Mouse (Mus musculus): Measurements from ENCODE around the gene Ccnt2. TPM values are rescaled to one million over a fixed set of nuclear protein-coding genes. Genes with fewer than 3 reads are reported as not detected.
"Not testable (repeated sequence)": the region's sequence is repeated elsewhere in the genome, so short reads cannot be mapped to it uniquely, and the experiment has no call there.

The Ccnt2 gene
- total RNA-seq (2022): 10 to 100 TPM; 17.8 to 24.1 (median 22.8) TPM

DNA sequence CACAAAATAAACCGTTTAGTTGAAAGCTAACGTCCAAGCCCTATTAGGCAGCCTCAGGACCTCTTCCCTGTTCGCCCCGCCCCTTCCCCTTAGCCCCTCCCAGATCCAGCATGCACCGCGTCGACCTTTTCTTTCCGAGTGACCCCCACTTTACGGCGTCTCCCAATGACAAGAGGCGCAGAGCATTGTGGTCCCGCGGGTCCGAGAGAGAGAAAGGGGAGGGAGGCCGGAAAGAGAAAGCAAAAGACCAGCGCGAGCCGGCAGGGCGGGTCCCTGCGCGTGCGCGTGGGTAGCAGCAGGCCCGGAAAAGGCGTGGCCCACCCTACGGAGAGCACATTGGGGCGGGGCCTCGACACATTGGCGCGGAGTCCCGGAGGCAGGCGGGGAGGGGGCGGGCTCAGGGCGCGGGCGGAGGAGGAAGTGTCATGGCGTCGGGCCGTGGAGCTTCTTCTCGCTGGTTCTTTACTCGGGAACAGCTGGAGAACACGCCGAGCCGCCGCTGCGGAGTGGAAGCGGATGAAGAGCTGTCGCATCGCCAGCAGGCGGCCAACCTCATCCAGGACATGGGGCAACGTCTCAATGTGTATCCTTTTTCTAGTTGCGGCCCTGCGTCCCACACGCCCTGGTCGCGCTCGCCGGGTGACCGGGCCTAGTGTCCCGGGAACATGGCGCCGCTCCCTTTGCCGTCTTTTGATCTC, at the start of gene Ccnt2:
TSS of gene Ccnt2 (plus strand) at position 362 of the 698 bp plus-strand sequence.
- peak; percentile 99 for DNase-seq (ENCODE audit: low spot score)

- no peak for DNase-seq (ENCODE audit: low spot score)
Measured at GRCm38 (mm10) chr1:127729096-127729495, 44.9 kb upstream of the Ccnt2 start, which contains the start of gene Acmsd. TSS of gene Acmsd (plus strand) at chr1:127729413.

- DNase-seq (ENCODE audit: low spot score): no peak
Measured at GRCm38 (mm10) chr1:127731086-127731485, 42.9 kb upstream of the Ccnt2 start.

GRCm38 (mm10) chr1:127732435-127732834, 41.5 kb upstream of the Ccnt2 start:
- no peak for DNase-seq (ENCODE audit: low spot score)

GRCm38 (mm10) chr1:127732841-127733240, 41.1 kb upstream of the Ccnt2 start:
- DNase-seq (ENCODE audit: low spot score): no peak

- no peak for DNase-seq (ENCODE audit: low spot score)
Measured at GRCm38 (mm10) chr1:127735356-127735755, 38.6 kb upstream of the Ccnt2 start.

DNA sequence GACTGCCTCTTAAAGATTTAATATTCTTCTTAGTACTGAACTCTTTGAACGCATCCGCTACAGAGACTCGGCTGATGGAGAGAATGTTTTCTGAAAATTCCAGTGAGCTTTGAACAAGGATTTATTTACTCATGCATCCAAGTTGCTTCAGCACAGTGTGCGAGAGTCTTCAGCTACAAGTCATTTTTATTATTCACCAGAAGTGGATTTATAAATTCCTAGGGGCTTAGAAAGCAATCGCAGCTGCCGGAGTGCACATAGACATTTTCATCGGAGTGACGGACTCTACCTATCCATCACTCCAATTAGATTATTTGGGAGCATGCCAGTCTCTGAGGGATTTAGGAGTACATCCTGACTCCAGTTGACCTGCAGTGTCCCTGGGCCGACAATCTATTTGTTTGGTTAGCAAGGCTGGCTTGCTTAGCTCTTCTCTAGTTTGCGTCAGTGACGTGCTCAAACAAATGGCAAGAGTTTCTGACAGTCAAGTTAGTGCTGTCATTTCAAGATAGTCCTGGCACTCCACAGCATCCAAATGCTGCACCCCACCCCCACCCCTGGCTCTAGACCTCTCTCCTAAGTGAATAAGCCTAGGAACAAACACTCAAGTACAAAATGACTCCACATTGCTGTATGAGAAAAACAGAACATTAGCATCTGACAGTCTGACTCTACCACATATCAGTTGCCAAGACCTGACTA, 23.4 kb upstream of the Ccnt2 start:
- DNase-seq (ENCODE audit: low spot score): no peak

DNA sequence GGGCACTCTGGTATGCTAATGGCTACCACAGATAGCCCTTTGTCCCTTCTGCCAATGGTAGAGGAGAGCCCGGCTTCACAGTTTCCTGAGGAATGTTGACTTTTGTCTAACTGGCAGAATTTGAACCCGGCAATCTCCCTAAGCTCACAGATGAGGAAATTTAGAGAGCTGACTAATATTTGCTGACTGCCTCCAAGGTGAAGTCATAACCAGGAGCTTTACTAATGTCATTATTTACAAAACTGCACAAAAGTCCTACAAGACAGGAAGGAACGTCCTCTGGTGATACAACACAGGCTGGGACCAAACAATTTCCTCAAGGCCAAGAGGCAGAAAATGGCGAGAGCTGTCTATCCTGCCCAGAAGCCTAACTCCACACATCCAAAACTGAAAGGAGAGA, 18.2 kb upstream of the Ccnt2 start:
- DNase-seq (ENCODE audit: low spot score): no peak

DNA sequence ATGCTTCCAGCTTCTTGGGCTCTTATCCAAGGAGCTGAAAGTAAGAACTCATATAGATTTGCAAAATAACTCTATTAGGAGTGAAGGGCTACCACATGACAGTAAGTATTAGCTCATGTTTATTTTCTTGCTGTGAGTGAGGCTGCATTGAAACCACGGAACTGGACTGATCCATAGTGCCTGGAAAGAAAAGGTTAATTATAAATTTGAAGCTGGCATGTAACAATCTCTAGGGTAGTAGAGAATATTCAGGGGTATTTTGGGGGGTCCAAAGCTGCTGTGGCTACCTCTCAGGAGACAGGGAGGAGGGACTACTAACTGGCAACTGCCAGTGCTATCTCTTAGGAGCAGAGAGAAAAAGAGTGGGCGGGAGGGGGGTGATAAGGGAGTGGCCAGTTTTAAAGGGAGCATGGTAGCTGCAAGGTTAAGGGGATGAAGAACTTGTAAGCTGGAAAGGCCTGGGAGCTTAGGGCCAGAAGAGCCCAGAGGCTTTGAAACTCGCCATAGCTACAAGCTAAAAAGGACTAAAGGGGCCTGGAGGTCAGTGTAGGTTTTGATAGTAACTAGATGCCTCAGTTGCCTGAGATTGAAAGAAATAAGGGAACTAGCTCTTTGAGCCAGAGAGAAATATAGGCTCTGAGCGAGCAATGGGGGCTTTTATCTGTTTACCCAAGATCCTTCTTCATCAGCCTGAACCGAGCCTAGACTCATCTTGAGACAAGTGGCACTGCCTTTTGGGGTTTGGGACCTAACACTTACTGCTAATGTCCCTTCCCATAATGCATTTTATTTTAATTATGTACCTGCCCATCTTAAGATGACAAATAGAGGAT, 17.4 kb upstream of the Ccnt2 start:
- no peak for DNase-seq (ENCODE audit: low spot score)

DNA sequence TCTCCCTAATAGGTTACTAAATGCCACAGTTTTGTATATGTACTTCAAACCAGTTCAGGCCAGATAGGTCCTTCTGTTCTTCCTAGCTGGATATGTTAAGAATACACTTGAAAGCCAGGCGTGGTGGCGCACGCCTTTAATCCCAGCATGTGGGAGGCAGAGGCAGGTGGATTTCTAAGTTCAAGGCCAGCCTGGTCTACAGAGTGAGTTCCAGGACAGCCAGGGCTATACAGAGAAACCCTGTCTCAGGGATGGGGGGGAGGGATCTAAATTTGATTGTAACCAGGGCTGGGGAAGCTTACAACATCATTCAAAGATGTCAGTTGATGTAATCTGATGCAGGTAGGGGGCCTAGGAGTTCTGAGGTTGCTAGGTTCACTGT, 16.8 kb upstream of the Ccnt2 start:
- DNase-seq (ENCODE audit: low spot score): not testable (repeated sequence)

DNA sequence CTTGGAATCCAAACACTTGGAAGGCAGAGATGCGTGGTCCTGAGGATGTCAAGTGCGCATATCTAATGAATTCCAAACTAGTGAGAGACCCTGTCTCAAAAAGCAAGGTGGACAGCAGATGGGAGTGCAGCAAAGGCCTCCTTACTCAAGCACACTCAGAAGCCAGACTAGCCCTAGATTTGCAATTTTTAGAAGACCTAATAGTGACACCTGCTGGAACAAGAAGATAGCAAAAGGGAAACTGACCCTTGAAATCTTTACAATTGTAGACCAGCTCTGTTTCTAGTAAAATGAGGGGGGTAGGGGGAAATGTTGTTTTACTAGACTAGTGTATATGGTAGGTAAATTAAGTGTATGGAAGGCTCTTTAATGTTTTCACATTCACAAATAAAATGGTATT, 8.5 kb upstream of the Ccnt2 start:
- DNase-seq (ENCODE audit: low spot score): no peak

GRCm38 (mm10) chr1:127766741-127767140, 7.2 kb upstream of the Ccnt2 start:
- DNase-seq (ENCODE audit: low spot score): no peak

GRCm38 (mm10) chr1:127773198-127773802, 664 bp upstream of the Ccnt2 start:
- no peak for DNase-seq (ENCODE audit: low spot score)

DNA sequence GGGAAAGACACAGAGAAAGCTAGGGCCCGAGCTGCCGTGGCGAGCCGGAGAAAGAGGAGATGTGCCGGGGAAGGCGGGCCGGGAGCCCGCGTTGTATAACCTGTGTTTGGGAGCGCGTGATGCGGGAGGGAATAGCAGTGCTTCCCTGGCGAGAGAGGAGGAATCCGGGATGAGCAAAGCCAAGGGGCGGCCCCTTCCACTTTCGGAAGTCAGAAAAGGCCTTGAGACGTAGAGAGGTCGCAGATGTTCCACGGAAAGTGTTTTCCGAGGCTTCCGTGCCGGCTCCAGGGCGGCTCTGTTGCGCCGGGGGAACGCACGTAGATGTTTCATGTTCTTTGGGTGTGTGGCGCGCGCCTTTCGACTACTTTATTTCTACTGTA, 527 bp downstream of the Ccnt2 start:
- no peak for DNase-seq (ENCODE audit: low spot score)

GRCm38 (mm10) chr1:127775206-127775720, 1.3 kb downstream of the Ccnt2 start:
- no peak for DNase-seq (ENCODE audit: low spot score)

DNA sequence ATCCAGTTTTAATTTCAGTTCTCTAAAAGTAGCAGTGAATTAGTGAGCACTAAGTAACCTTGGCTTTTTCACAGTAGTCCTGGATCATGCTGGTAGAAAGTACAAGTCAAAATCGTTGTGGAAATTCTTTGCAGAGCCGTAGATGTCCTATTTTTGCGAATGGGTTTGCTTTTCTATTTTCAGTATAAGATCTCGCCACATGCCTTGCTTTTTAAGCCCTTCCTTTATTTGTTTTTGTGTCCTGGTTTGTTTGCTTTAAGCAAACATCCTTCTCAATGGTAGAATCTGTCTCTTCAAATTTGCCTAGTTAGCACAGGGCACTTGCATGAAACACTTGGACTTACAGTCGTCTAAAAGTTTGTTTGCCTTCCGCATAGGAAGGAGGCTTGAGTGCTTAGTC, 2.3 kb downstream of the Ccnt2 start:
- DNase-seq (ENCODE audit: low spot score): no peak

- no peak for DNase-seq (ENCODE audit: low spot score)
Measured at GRCm38 (mm10) chr1:127778611-127779010, 4.6 kb downstream of the Ccnt2 start.

DNA sequence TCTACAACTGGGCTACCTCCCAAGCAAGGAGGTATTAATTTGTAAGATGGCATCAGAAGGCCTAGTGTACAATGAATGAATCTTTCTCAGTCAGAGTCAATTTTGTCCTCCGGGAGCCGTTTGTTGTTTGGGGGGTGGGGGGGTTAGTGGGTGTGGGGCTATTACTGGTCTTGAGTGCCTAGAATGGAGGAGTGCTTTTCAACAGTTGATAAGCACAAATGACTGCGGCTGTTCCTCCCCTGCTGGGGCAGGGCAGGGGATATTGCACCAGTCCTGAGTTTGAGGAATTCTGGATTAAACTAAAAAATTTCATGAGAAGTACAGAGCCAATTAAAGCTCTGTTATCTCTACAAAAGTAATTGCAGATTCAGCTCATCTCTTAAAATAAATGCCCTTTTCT, 6.2 kb downstream of the Ccnt2 start:
- DNase-seq (ENCODE audit: low spot score): no peak

GRCm38 (mm10) chr1:127780849-127781248, 6.9 kb downstream of the Ccnt2 start:
- no peak for DNase-seq (ENCODE audit: low spot score)

DNA sequence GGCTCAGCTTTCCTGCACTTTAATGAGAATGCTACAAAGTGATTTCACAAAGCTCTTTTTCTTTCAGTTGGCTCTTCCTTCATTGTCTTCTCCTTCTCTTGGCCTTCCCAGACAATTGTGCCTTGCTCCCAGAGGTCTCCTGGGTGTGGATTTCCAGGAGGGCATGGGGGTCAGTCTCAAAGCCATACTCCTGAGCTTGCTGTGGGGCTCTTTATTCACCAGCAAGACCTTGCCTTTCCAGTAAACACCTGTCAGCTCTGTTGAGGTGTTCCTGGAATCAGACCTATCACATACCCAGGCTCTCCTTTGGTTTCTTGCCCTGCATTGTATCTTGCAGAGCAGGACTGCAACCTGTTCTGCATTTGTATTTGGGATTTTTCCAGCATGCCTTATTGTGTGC, 9.9 kb downstream of the Ccnt2 start:
- DNase-seq (ENCODE audit: low spot score): no peak

GRCm38 (mm10) chr1:127785882-127786281, 11.9 kb downstream of the Ccnt2 start:
- DNase-seq (ENCODE audit: low spot score): no peak

DNA sequence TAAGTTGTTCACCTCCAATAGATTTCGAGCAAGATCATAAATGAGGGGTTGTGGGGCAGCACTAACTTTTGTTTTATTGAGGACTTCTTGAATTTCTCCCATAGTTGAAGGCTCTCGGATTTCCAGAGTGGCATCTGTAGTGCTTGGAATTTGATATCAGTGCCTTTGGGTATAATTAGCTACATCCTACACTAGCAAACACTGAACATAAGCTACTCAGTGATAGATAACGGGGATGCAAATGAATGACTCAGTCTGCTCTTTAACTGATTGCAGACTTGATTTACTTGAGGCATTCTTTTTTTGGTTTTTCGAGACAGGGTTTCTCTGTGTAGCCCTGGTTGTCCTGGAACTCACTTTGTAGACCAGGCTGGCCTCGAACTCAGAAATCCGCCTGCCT, 15.0 kb downstream of the Ccnt2 start:
- no peak for DNase-seq (ENCODE audit: low spot score)
